Mouse (Mus musculus): ENCODE results near the gene Gpr18. TPM values are rescaled to one million over a fixed set of nuclear protein-coding genes. Genes with fewer than 3 reads are reported as not detected.

Gene Gpr18
- 0.32 and 0.42 TPM in 2 replicates for polyA plus RNA-seq (2015; fragmentation: Nextera tagmentation; extraction: Ambion mirVana)

GRCm38 (mm10) chr14:121915621-121916020, at the start of gene Gpr18:
TSS of gene Gpr18 (minus strand) at chr14:121915781.
- H3K4me3 ChIP-seq (ENCODE audit: low read depth, low read length) = no peak within 1 kb of the TSS
- no peaks in the 10 kb centered on the region for H3K27me3 ChIP-seq (replicated peaks; ENCODE audit: insufficient read depth, low read length)
- H3K27ac ChIP-seq (ENCODE audit: low read length) = no peak within 1 kb of the TSS
- no peaks in the 10 kb centered on the region for H3K36me3 ChIP-seq (ENCODE audit: insufficient read depth, low read length)
- ATAC-seq = no peak
- no peak within 1 kb of the TSS for H3K4me2 ChIP-seq (replicated peaks; ENCODE audit: low read depth, low read length)
- H3K4me1 ChIP-seq (ENCODE audit: insufficient read depth, low read depth, low read length) = no peaks in the 10 kb centered on the region
- no peak for DNase-seq (ENCODE audit: low spot score)
- no peaks in the 10 kb centered on the region for H3K9me3 ChIP-seq (ENCODE audit: low read length)
- H3K9ac ChIP-seq (replicated peaks; ENCODE audit: low read depth) = no peak within 1 kb of the TSS
- TF ChIP-seq EP300 (IDR thresholded peaks at IDR 0.05) = no peak
- no peak for TF ChIP-seq CTCF (IDR thresholded peaks at IDR 0.05)
- 71% methylated on average over 8 of the region's 8 CpGs for WGBS

GRCm38 (mm10) chr14:121964990-121965389, 49.4 kb upstream of the Gpr18 start, which contains the start of gene Gpr183:
TSS of gene Gpr183 (minus strand) at chr14:121965195.
- H3K27ac ChIP-seq (ENCODE audit: low read length) = no peak within 1 kb of the TSS
- ATAC-seq (no peak), DNase-seq (ENCODE audit: low spot score) (no peak)

DNA sequence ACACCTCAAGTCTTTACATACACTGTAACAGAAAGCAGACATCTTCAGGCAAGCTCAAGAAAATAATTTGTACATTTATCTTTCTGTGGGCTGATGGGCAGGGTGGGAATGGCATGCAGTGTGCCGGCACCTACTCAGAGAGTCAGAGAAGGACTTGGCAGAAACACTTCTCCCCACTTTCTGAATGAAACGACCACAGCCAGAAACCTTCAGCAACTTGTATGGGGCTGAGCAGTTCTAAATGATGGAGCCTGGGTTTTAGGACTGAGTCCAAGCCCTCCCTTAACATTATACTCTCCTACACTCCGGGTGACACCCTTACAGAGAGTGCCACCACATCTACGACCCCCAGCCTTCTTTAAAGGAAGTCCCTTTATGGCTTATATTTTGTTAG, 48.4 kb upstream of the Gpr18 start:
- WGBS = 32% methylated on average over 4 of the region's 4 CpGs
- TF ChIP-seq CTCF (IDR thresholded peaks at IDR 0.05) = no peak
- no peak for TF ChIP-seq EP300 (IDR thresholded peaks at IDR 0.05)
- Histone ChIP-seq H3K4me1 (ENCODE audit: insufficient read depth, low read depth, low read length) (peaks cover 6% of the 10 kb centered on the region; the same call in 1 of the 2 replicates), H3K9me3 (ENCODE audit: low read length) (no peaks in the 10 kb centered on the region), H3K9ac (replicated peaks; ENCODE audit: low read depth) (no peak overlapping the region), H3K36me3 (ENCODE audit: insufficient read depth, low read length) (no peaks in the 10 kb centered on the region), H3K4me3 (ENCODE audit: low read depth, low read length) (no peak overlapping the region), H3K27ac (ENCODE audit: low read length) (no peak overlapping the region), H3K27me3 (replicated peaks; ENCODE audit: insufficient read depth, low read length) (no peaks in the 10 kb centered on the region), H3K4me2 (replicated peaks; ENCODE audit: low read depth, low read length) (no peak overlapping the region)
- no peak for DNase-seq (ENCODE audit: low spot score)
- ATAC-seq = no peak

More at GRCm38 (mm10) chr14:121964990-121965389, 49.4 kb upstream of the Gpr18 start, which contains the start of gene Gpr183:
- no peaks in the 10 kb centered on the region for H3K36me3 ChIP-seq (ENCODE audit: insufficient read depth, low read length)
- WGBS = 25% methylated on average over 6 of the region's 6 CpGs
- H3K4me3 ChIP-seq (ENCODE audit: low read depth, low read length) = no peak within 1 kb of the TSS
- H3K27me3 ChIP-seq (replicated peaks; ENCODE audit: insufficient read depth, low read length) = no peaks in the 10 kb centered on the region
- no peak for TF ChIP-seq CTCF (IDR thresholded peaks at IDR 0.05)
- no peak for TF ChIP-seq EP300 (IDR thresholded peaks at IDR 0.05)
- H3K4me2 ChIP-seq (replicated peaks; ENCODE audit: low read depth, low read length) = no peak within 1 kb of the TSS
- H3K4me1 ChIP-seq (ENCODE audit: insufficient read depth, low read depth, low read length) = peaks cover 6% of the 10 kb centered on the region; the same call in 1 of the 2 replicates
- no peaks in the 10 kb centered on the region for H3K9me3 ChIP-seq (ENCODE audit: low read length)
- H3K9ac ChIP-seq (replicated peaks; ENCODE audit: low read depth) = no peak within 1 kb of the TSS

GRCm38 (mm10) chr14:121963251-121963941, 47.8 kb upstream of the Gpr18 start:
- Histone ChIP-seq H3K4me3 (ENCODE audit: low read depth, low read length) (no peak overlapping the region), H3K4me2 (replicated peaks; ENCODE audit: low read depth, low read length) (no peak overlapping the region), H3K36me3 (ENCODE audit: insufficient read depth, low read length) (no peaks in the 10 kb centered on the region), H3K9ac (replicated peaks; ENCODE audit: low read depth) (no peak overlapping the region), H3K27ac (ENCODE audit: low read length) (no peak overlapping the region), H3K27me3 (replicated peaks; ENCODE audit: insufficient read depth, low read length) (no peaks in the 10 kb centered on the region), H3K9me3 (ENCODE audit: low read length) (no peaks in the 10 kb centered on the region), H3K4me1 (ENCODE audit: insufficient read depth, low read depth, low read length) (peaks cover 6% of the 10 kb centered on the region; the same call in 1 of the 2 replicates)
- 48% methylated on average over 9 of the region's 9 CpGs for WGBS
- DNase-seq (ENCODE audit: low spot score) (no peak), ATAC-seq (no peak; the same call in 1 of the 2 replicates)
- TF ChIP-seq CTCF (IDR thresholded peaks at IDR 0.05) = no peak

- no peak for DNase-seq (ENCODE audit: low spot score)
- H3K4me1 ChIP-seq (ENCODE audit: insufficient read depth, low read depth, low read length) = peaks cover 6% of the 10 kb centered on the region; the same call in 1 of the 2 replicates
- TF ChIP-seq CTCF (IDR thresholded peaks at IDR 0.05) (no peak), EP300 (IDR thresholded peaks at IDR 0.05) (no peak)
- no peaks in the 10 kb centered on the region for H3K9me3 ChIP-seq (ENCODE audit: low read length)
- ATAC-seq = peak; percentile 11; the same call in 1 of the 2 replicates
- no peaks in the 10 kb centered on the region for H3K27me3 ChIP-seq (replicated peaks; ENCODE audit: insufficient read depth, low read length)
- H3K36me3 ChIP-seq (ENCODE audit: insufficient read depth, low read length) = no peaks in the 10 kb centered on the region
- H3K4me2 ChIP-seq (replicated peaks; ENCODE audit: low read depth, low read length) = no peak overlapping the region
- H3K27ac ChIP-seq (ENCODE audit: low read length) = no peak overlapping the region
- 59% methylated on average over 14 of the region's 14 CpGs for WGBS
- no peak overlapping the region for H3K9ac ChIP-seq (replicated peaks; ENCODE audit: low read depth)
- no peak overlapping the region for H3K4me3 ChIP-seq (ENCODE audit: low read depth, low read length)
These were observed 46.7 kb upstream of the Gpr18 start for GRCm38 (mm10) chr14:121962128-121962890.

DNA sequence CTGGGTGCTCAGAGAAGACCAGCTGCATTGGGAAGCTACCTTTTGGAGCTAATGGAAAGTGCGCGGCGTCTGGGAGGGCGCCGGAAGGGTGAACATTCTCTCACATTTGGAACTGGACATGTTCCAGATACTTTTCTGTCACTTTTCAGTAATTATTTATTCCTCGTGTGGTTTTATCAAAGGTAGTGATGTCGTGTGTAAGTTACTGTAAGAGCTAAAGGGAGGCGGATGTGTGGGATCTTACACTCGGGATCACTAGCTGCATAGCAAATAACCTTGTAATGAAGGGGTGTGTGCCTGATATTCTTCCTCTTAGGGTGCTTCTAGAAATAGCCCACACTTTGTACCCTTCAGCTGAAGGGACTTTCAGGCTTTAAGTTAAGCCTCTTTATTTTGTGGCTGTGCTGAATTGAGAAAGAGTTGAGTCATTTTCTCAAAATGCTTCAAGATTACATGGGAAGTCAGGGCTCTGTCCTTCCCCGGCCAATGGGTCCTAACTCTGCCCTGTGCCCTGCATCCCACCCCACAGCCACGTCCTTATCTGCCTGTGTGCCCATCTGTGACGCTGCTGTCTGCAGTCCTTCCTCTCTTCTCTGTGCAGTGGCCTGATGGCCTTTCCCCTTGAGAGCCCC, 46.0 kb upstream of the Gpr18 start:
- Histone ChIP-seq H3K27me3 (replicated peaks; ENCODE audit: insufficient read depth, low read length) (no peaks in the 10 kb centered on the region), H3K4me3 (ENCODE audit: low read depth, low read length) (no peak overlapping the region), H3K9ac (replicated peaks; ENCODE audit: low read depth) (no peak overlapping the region), H3K27ac (ENCODE audit: low read length) (no peak overlapping the region), H3K36me3 (ENCODE audit: insufficient read depth, low read length) (no peaks in the 10 kb centered on the region), H3K4me2 (replicated peaks; ENCODE audit: low read depth, low read length) (no peak overlapping the region), H3K9me3 (ENCODE audit: low read length) (no peaks in the 10 kb centered on the region), H3K4me1 (ENCODE audit: insufficient read depth, low read depth, low read length) (peaks cover 6% of the 10 kb centered on the region; the same call in 1 of the 2 replicates)
- ATAC-seq (peak; percentile 38), DNase-seq (ENCODE audit: low spot score) (no peak)
- 65% methylated on average over 12 of the region's 12 CpGs for WGBS
- TF ChIP-seq CTCF (IDR thresholded peaks at IDR 0.05) = no peak
